Mouse (Mus musculus) cerebral cortex, adult 2 months (tissue): ENCODE results near the gene Ninj2.

Source experiments
- WGBS: fragments of 180-500 bp; shearing (Covaris S2); methylation state at CpG from one replicate; pipeline ENCODE4 v1.1.7; 2018; 5-methylcytosine and 5-hydroxymethylcytosine counted together

Gene Ninj2

GRCm38 (mm10) chr6:120199638-120200394 is 106.7 kb downstream of the Ninj2 start:
- WGBS: 64% methylated on average over 10 of the region's 10 CpGs

GRCm38 (mm10) chr6:120201956-120202355 is 108.8 kb downstream of the Ninj2 start:
- WGBS: 65% methylated on average over 6 of the region's 6 CpGs

DNA sequence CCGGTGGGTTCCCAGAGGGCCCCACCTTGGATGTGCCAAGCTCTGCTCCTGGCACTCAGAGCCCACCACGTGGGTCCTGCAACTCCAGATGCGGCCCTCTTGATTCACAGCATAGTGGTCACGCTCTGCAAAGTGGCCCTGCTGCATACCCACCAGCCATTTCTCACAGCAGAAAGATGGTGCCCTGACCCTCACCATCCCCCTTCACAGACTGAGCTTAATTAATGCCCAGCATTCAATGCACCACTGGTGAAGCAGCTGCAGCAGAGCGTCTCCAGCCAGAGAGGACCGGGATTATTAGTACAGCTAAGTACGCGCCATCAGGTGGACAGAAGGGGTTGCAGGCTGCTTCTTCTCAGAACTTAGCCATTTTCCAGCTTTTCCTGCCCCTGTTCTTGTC is 109.3 kb downstream of the Ninj2 start:
- WGBS: 72% methylated on average over 8 of the region's 8 CpGs

GRCm38 (mm10) chr6:120206586-120206985 is 113.4 kb downstream of the Ninj2 start:
- 93% methylated on average over 5 of the region's 5 CpGs for WGBS

DNA sequence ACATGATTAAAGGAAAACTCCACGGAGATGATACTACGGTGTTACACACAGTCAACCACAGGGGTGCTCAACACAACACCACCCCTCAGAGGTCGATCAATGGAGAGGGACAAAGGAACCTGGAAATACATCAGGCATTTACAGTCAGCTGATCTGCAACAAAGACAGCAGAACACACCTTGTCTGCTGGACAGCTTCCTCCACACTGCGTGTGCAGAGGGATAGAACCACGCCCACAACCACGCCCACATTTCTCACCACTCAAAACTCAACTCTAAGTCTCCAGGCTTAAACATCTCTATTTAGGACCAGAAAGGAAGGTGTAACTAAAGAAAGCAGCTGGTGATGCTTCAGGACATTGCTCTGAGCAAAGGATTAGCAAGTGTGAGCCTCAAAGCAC is 118.4 kb downstream of the Ninj2 start:
- 77% methylated on average over 6 of the region's 6 CpGs for WGBS

DNA sequence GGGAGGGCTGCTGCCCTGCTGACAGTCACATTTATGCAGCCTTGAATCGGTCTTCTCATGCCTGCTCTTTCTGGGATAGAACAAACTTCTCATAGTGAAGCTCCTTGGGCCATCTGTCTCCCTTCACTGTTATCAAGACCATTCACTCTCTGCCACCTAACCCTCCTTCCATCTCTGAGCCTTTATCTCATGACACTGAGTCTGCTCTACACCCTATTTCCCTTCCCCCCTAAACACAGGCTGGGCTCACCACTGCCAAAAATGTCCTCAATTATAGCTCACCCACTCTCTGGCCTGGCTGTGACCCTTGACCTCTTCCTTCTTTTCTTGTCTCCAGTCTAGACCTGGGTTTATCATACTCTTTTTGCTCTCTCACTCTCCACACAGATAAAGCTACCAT is 123.6 kb downstream of the Ninj2 start:
- 88% methylated on average over 1 of the region's 1 CpGs for WGBS

DNA sequence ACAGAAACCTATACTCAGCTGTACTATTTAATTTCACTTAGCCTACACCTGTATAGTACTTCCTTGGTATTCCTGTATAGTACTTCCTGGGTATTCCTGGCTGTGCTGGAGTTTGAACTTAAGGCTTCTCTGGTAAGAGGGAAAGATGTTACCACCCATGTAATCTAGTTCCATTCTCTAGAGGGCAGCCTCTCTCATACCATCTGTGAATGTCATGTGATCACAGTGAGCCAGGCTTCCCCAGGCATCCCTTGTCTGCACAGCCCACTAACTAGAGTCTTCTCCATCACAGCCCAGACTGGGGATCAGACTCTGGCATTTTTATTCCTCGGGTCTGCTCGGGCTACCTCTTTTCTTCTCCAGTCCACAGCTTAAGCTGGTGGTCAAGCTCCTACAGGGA is 126.1 kb downstream of the Ninj2 start:
- 89% methylated on average over 2 of the region's 2 CpGs for WGBS

DNA sequence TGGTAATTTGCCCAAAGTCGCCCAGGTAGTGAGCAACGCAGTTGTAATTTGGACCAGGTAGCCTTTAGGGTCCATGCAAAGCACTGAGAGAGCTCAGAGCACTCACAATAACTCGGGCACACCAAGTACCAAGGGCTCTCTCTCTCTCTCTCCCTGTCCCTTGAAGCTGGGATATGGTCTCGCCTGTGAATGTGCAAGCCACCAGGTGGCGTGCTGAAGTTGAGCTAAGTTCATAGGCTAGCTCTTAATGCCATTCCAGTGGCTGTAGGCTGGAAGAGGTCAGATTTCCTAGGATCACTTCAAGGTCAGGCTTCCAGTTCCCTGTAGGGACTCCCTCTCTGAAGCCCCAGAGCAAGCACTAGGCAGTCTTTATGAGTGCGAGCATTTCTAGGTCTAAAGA is 129.5 kb downstream of the Ninj2 start:
- 38% methylated on average over 6 of the region's 6 CpGs for WGBS

GRCm38 (mm10) chr6:120225355-120225754 is 132.2 kb downstream of the Ninj2 start:
- WGBS: 83% methylated on average over 6 of the region's 6 CpGs

- 93% methylated on average over 7 of the region's 7 CpGs for whole genome bisulfite sequencing
Observed at GRCm38 (mm10) chr6:120227068-120227467, 133.9 kb downstream of the Ninj2 start.

DNA sequence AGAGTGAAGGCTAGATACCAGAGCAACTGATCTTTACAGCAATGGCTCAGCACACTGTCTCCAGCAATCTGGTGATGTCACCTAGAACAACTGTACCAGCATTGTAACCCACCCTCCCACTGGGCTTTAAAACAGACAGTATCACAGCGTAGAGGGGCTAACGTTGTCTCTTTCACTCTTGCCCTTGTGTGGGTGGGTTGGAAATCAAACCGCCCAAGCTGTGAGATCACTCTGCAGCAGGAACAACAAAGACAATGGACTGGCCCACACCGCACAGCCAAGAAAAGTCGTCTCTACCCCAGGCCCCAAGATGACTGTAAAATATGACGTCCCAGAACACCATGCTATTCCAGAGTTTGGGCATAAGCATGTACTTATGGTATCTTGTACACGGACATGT is 136.7 kb downstream of the Ninj2 start:
- 70% methylated on average over 7 of the region's 7 CpGs for WGBS

GRCm38 (mm10) chr6:120230441-120230840 is 137.3 kb downstream of the Ninj2 start:
- WGBS: 43% methylated on average over 1 of the region's 1 CpGs

DNA sequence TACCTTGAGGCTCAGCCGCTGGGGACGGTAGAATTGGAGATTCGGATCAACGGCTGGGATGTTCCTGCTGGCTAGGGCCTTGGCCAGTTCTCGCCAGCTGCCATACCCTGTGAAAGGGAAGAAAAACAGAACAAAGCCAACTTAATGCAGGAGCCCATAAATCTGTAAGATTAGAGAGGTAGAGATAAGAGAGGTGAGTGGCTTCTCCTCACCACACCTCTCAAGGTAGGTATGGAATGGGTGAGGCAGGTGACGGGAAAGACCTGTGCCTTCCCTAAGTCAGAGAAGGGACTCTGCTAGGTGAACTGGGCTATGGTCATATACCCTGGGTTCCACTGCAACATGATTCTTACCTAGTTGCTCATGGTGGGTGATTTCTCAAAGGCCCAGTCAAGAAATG is 139.7 kb downstream of the Ninj2 start:
- WGBS: 96% methylated on average over 6 of the region's 6 CpGs

- 77% methylated on average over 7 of the region's 7 CpGs for WGBS
Observed at GRCm38 (mm10) chr6:120235874-120236273, 142.7 kb downstream of the Ninj2 start.

DNA sequence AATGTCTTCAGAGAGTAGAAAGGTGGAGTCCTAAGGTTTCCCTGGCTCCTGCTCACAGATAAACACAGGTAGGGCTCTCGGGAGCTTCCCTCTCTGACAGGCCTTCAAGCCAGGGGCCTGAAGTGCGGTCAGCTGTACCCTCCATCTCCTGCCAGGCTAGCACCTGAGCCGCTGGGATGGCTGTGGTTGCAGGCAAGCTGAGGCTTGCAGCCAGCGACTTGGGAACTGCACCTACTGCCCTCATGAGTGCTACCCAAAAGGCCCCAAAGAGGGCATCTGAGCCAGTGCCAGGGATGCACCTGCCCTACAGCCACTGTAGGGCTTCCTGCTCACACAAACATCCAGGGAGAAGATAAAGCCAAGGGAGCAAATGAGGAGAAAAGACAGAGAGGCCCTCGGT is 147.3 kb downstream of the Ninj2 start:
- 91% methylated on average over 5 of the region's 5 CpGs for WGBS

- WGBS: 88% methylated on average over 12 of the region's 12 CpGs
Observed at GRCm38 (mm10) chr6:120241453-120241852, 148.3 kb downstream of the Ninj2 start.

GRCm38 (mm10) chr6:120242530-120242929 is 149.4 kb downstream of the Ninj2 start:
- 70% methylated on average over 8 of the region's 8 CpGs for WGBS

- WGBS: 51% methylated on average over 8 of the region's 8 CpGs
Observed at GRCm38 (mm10) chr6:120243250-120243649, 150.1 kb downstream of the Ninj2 start.

DNA sequence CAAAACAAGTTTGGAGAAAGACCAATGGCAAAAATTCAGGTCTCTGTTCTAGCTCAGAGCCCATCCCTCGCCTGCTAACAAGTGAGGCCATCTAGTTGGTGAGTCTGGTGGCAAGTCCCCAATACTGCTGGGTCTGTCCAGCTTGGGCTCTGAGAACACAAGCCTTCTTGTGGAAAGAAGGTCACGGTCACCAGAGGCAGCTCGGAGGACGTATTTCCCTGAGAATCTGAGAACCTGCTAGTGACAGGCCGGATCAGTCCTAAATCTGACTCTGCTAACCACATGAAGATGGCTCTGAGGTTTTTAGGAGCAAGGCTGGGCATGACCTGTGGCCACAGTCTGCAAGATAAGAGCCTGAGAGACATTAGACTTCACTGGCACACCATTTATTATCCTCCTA is 153.5 kb downstream of the Ninj2 start:
- 83% methylated on average over 5 of the region's 5 CpGs for WGBS

DNA sequence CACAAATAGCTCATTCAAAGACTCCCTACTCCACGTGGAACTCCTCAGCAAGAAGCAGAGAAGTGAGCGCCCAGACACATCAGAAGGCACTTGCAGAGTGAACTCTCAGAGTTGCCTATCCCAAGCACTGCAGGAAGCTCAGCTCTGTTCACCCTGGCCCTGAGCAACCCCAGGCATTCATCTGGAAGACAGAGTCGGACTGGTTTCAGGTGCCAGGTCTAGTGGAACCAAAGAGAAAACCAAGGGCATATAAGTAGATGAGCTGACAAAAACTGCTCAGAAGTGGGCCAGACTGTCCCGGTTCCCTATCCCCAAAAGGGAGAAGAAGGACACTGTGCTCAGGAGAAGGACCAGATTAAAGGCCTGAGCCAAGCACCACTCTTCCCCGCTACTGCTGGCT is 156.7 kb downstream of the Ninj2 start:
- WGBS: 72% methylated on average over 5 of the region's 5 CpGs
